Mouse (Mus musculus): ENCODE measurements around the gene Triap1.
A peak's percentile ranks its signal among the peaks of the same experiment; 100 is the strongest.
"Not testable (repeated sequence)": the region's sequence is repeated elsewhere in the genome, so short reads cannot be mapped to it uniquely, and the experiment has no call there.

Triap1 gene

DNA sequence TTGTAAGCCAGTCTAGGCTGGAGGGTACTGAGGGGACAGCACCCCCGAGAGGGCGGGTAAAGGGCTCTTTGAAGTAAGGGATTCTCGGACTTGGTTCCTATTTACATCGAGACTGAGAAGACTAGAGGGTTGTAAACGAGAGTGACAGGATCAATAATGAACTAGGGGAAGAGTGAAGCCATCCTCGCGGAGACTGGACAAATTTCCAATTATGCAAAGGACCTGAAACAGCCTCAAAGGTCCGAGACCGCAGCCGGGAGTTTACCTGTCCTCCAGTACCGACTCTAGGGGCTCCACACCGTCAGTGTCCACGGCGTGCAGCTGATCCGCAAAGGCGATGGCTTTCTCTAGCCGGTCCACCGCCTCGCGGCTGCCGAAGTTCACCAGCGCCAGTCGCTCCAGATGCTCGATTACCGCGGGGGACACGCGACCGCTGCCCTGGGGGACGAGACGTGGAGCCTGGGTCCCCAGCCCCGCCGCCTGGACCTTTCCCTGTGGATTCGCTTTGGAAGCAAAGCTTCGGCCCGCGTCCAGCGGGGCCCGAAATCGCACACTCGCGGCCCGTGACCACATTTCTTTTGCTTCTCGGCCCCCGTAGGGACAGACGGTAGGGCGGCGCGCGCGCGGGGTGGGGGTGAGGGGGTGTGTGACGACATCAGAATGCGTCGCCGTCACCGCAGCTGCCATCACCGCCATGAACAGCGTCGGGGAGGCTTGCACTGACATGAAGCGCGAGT lies at the start of gene Triap1, which contains the start of gene Gatc:
Triap1 (plus strand) TSS at position 649 of the 737 bp plus-strand sequence.
Gatc (minus strand) TSS at position 602 of the 737 bp plus-strand sequence.
- DNase-seq (ENCODE audit: low spot score in 2 of 2), result peak; percentile 59 to 87

DNA sequence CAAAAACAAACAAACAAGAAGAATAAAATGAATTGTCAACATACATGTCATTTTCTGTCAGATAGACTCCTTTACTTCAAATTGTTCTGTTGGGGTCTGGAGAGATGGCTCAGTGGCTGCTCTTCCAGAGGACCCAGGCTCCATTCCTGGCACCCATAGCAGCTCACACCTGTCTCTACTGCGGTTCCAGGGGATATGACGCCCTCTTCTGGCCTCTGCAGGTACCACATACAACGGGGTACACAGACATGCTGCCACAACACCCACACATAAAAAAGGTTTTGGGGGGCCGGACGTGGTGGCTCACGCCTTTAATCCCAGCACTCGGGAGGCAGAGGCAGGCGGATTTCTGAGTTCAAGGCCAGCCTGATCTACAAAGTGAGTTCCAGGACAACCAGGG lies 46.9 kb upstream of the Triap1 start:
- DNase-seq (ENCODE audit: low spot score in 2 of 2), result no peak

DNA sequence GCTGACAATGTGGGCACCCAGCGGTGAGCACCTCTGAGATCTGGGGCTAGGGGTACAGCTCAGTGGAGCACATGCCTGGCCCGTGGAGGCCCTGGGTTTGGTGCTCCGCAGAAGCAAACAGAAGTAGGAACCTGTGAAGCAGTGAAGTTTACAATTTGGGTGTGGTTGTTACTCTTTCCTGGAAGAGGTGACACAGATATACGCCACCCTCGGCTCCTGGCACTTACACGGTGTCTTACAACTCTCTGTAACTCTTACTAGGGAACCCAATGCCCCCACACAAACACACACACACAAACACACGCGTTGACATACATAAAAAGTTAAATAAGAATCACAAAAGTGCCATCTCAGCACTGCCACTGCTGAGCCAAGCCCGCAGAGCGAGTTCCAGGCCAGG lies 44.7 kb upstream of the Triap1 start:
- no peak for DNase-seq (ENCODE audit: low spot score in 2 of 2)

DNA sequence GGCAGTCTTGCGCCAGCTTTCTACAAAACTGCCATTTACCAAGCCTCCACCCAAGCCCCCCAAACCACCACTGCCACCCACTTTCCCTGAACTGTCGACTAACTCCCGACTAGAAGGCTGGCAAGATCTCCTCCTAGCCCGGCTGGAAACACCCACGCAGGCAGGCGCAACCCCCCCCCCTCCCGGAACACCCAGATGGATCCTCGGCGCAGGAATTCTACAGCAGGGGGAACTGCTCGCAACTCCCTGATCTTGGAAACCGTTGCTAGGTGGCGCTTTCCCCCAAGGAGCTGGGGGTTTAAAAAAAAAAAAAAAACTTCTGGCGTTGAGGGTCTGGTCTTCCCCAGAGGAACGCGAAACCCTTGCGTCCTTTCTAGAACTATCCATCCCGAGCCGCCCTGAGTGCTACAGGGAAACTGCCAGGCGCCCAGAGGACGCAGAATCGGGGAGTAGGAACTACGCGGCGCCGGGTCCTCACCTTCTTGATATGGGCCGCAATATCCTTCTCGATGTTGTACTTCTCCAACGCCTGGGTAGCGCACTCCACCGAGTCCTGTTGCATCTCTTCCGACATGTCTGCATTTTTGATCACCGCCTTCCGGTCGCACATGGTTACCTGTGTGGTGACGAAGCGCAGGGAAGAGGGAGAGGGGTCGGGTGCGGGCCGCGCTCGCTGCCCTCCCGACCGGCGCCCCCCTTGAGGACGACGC lies 40.8 kb upstream of the Triap1 start:
- DNase-seq (ENCODE audit: low spot score in 2 of 2), result peak in 1 of 2 experiments; percentile 59

DNA sequence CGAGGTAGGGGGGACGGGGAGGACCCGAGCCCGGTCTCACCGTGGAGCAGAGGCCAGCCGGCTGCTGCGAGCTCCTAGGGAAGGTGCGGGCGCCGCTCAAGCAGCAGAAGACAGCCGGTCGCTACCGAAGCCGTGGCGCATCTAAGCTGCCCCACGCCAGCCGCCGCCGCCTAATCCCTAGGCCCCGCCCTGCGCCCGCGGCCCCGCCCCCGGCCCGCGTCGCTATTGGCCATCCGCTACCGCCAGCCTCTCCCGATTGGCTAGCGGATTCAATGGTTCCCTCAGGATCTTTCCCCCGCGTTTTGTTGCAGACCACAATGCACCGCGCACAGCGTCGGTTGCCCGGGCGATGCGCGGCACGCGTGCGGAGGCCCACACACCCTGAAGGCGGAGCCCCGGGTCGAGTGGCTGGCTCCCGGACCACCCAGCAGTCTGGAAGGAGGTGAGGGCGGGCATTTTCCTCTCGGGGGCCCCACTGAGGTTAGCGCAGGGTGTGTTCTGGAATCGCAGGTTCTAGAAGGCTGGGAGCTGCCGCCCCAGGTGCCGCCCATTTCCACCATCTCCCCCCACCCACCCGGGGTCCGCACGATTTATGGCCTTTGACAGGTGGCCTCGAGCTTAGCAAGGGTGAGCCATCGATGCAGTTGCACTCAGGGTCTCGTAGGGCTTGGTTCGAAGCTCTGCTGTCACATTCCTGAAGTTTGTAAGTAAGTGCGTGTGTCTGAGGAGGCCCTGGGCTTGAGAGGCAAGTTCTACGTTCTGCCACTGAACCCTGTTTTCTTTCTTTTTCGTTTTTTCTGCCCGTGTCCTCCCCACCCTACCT lies 40.0 kb upstream of the Triap1 start, which contains the start of gene Dynll1:
Dynll1 (minus strand) TSS at position 208 of the 823 bp plus-strand sequence.
- peak; percentile 95 to 99 for DNase-seq (ENCODE audit: low spot score in 2 of 2)

DNA sequence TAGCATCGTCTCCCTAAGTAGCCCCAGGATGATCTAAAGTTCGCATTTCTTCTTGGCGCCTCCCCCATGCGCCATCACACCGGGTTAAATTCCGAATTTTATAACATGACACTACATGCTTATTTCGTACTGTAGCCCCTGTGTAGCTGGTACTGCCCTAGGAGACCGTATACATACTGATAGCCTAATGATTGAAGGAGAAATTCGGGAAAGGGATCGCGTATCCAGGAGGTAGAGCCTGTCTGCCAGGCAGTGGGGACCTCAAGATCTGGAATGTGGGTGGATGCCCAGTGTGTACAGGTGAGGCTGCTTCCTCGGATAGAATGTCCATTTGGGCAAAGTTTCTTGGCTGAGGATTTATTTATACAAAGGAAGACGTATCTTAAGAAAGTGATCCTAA lies 39.4 kb upstream of the Triap1 start:
- DNase-seq (ENCODE audit: low spot score in 2 of 2), result no peak

DNA sequence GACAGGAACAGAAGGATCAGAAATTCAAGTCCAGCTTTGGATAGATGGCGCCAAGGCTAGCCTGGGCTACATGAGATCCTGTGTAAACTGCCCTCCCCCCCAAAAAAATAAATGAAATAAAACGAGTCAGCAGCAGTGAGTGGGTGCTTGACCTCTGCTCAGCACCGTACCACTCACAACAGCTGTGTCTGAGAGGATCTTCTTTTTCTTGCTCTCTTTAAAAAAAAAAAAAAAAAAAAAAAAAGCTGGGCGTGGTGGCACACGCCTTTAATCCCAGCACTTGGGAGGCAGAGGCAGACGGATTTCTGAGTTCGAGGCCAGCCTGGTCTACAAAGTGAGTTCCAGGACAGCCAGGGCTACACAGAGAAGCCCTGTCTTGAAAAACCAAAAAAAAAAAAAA lies 38.8 kb upstream of the Triap1 start:
- not testable (repeated sequence) for DNase-seq (ENCODE audit: low spot score in 2 of 2)

DNA sequence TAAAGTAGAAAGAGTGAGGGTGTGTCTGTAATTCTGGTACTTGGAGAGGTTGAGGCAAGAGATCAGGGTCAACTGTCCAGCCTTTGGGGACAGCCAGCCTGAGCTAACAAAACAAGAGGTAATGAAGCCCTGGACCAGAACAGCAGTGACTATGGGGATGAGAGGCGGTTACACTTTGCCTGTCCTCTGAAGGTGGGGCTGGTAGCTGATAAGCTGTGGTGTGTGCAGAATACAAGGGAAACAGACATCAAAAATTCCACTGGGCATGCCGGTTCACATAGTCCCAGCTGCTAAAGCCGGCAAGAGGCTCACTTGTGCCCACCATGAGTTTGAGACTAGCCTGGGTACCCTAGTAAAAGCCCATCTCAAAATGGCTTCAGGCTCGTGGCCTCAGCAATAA lies 28.7 kb upstream of the Triap1 start:
- no peak for DNase-seq (ENCODE audit: low spot score in 2 of 2)

DNA sequence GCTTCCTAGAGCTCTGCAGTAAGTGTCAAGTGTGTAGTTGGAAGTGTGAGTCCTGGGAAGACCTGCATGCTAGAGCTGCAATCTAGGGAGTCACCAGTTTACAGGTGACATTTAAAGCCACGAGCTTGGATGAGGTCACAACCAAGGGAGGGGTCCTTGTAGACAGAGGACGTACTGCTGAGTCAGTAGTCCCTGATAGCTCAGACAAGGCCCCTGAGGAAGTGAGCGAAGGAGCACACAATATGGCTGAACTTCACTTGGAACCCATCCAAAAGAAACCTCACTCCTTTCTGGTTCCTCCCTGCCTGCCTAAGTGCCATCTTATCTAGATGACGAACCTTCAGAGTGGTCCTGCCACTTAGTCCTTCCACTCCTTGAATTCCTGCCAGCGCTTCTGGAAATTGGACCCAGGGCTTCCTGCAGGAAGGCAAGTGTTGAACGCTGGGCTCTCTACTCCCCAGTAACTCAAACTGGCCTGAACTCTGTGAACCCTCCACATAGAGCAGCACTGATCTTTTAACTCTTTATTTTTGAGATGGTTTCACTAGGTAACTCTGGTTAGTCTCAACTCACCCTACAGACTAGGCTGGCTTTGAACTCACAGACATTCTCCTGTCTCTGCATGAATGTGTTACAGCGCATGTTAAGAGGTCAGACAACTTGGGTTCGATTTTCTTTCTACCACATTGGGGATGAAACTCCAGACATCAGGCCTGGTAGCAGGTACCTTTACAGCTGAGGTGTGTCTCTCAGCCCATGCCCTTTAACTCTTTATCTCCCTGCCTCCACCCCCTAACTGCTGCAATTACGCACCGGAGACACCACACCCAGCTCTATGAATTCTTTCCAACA lies 28.0 kb upstream of the Triap1 start:
- no peak for DNase-seq (ENCODE audit: low spot score in 2 of 2)

DNA sequence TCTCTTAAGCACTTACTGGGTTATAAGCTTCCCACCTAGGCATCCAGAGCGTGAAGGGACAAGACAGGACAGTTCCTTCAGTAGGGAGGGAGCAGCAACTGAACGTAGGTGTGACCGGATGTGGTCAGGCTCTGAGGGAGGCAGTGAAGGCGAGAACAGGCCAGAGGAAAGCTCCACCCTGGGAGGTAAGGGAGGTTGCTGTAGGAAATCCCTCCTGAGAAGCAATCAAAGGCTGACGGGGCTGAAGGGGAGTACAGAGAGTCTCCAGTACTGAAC lies 27.4 kb upstream of the Triap1 start:
- DNase-seq (ENCODE audit: low spot score in 2 of 2), result no peak

DNA sequence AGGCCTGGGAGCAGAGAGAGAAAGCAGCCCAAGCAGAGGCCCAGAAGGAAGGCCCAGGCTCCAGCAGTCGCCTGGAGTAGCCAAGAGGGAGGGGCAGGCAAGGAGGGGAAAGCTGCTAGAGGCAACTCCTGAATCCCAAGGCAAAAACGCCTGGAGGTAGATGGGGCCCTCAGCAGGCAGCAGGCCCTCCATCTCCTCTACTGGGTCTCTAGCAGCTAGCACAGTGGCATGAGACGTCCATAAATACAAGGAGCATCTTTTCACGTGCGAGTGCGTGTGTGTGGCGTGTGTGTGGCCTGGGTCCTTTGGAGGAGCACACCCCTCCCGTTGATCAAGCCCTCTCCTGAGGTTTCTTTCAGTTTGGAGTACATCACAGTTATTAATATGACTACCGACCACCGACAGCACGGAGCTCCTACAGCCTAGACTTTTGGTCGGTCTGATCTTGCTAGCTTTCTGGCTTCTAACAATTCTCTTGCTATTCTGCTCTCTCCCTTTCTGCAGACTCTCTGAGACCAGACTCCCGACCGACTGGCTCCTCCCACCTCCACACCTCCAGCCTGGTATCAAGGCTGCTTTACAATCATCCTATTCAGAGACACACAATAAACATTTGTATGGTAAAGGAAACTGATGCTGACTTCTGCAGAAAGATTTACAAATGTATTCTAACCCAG lies 23.9 kb upstream of the Triap1 start:
- DNase-seq (ENCODE audit: low spot score in 2 of 2), result no peak

DNA sequence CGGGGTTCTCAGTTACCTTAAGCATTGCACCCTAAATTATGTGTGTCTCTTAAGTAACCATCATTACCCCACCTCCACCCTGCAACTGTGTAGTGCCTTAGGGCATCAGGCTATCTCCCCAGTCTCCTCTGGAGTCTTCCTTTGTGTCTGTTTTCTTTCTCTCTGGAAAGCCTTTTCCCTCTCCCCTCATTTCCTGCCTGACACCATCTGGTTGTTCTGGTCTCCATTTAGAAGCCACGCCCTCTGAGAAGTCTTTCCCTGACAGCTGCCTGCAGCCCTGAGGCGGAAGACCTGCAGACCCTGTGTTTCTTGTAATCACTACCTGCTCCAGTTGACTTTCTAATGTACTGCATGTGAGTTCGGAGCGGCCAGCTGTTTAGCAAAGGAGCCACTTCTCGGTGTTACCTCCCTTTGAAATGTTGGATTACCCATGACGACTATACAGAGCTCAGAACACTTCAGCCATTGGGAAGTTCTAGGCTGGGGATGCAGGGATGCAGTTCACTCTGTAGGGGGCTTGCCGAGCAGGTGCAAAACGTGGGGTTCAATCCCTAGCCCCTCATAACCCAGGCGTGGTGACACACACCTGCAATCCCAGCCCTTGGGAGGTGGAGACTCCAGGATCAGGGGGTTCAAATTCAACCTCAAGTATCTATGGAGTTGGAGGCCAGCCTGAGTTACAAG lies 23.2 kb upstream of the Triap1 start:
- no peak for DNase-seq (ENCODE audit: low spot score in 2 of 2)

DNA sequence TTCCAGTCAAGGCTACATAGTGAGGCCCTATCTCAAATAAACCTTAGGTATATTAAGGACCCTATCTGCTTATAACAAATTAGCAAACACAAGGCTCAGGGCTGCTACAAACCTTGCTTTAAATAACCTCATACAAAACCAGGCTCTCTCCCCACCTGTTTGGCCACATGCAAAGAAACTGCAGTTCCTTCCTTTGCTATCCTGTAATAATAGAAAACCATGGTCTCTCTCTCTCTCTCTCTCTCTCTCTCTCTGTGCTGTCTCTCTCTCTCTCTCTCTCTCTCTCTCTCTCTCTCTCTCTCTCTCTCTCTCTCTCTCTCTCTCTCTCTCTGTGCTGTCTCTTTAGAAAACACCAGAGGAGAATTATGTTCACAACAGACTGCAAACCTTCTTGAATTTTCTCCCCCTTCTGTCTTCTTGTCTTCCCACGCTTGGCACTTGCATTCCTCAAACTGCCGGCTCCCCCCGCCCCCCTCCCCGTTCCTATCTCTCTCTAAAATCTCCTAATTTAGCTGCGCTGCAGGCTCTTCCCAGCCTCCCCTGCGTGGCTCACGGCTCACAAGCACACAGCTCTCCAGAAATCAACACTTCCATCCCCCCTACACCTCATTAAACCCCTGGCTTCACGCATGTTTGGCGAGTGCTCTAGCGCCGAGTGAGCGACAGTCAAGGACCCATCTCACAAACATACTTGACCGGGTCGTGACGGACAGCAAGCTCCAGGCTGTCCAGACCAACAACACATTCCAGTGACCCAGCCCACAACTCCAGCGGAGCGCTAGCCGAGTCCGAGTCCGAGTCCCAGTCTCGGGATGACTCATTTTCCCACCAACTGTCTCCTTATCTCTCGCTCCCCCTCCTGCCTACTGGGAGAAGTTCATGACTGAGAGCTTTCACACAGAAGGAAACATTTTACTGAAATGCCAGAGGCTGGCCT lies 21.8 kb upstream of the Triap1 start:
- peak; percentile 69 to 86 for DNase-seq (ENCODE audit: low spot score in 2 of 2)

DNA sequence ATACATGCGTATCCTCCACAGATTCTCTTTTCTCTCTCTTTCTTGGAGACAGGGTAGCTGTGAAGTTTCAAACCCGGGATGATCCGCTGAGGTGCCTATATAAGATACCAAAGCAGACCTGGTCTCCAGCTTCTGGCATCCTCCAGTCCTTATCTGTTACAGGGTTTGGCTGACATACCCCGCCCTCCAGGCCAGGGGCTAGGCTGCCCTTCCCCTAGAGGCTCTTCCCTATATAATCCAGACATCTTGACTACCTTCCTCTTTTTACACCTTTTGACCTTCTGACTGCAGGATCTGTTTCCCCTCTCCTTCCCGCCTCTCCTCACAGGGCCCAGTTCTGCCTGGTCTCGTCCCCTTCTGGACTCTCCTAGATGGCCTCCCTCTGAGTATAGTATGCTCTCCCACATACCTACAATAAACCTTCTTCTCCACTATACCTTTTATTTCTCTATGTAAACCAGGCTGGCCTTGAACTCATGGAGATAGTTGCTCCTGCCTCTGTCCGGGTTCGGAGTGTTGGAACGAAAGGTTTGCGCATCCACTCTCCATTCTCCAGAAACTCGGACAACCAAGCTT lies 14.7 kb upstream of the Triap1 start:
- DNase-seq (ENCODE audit: low spot score in 2 of 2), result no peak

DNA sequence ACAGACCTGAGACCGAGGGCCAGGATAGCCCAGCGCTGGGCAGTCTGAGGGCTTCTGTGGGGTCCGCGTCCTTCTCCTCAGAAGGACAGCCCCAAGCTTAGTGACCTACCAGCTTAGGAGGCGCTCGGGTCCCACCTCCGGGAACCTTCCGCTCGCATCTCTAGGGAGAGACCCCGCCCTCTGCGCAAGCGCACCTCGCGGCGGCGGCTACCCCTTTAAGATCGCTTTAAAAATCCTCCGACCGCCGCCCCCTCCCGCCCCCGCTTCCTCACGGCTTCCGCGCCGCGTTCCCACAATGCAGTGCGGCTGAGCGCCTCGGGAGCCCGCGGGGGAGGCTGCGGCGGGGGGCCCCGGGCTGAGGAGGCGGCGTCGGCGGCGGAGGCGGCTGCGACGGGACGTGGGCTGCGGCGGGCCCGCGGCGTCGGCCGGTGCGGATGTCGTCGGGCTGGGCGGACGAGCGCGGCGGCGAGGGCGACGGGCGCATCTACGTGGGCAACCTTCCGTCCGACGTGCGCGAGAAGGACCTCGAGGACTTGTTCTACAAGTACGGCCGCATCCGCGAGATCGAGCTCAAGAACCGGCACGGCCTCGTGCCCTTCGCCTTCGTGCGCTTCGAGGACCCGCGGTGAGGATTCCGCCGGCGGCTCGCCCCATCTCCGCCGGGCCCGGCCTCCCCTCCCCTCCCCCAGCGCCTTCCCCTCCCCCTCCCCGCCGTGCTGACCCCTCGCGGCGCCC lies 14.0 kb upstream of the Triap1 start, which contains the start of gene Srsf9:
Srsf9 (plus strand) TSS at position 303 of the 735 bp plus-strand sequence.
- peak; percentile 83 to 94 for DNase-seq (ENCODE audit: low spot score in 2 of 2)

DNA sequence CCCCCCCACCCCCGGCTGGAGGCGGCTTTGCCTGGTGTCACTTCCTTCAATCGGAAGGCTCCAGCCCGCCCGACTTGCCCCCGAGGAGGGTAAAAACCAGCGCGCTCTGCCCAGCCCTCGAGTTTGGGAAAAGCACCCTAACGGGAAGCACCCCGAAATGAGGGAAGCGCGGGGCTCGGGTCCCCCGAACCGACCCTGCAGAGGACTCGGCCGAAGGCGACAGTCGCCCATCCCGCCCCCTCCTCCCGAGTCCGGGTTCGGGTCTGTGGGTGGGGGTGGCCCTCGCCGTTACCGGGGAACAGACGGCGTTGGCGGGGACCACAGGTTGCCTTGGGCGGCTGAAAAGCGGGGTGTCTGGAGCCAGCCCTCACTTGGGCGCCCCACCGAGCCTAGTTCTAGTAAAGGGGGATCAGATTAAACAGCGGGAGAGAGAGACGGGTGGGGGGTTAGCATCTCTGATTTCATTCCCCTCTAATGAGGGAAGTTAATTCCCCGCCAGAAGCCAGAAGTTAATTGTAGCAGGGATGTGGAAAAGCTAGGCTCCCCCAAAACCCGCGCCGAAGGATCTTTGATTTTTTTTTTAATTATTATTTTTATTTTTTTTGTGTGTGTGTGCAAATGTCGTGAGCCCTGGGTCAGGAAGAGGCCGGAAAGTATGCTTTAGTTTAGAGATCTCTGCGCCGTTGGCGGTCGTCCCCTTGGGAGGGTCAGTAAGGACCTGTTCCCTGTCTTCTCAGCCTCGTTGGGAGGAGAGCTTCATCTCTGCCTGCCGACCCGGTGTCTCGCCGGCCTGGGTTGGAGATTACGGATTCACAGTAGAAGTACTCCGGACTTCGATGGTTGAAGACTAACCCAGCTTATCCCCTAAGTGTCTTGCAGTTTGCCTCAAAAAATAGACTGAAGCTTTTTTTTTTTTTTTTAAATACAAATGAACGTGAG lies 13.1 kb upstream of the Triap1 start:
- DNase-seq (ENCODE audit: low spot score in 2 of 2), result no peak

DNA sequence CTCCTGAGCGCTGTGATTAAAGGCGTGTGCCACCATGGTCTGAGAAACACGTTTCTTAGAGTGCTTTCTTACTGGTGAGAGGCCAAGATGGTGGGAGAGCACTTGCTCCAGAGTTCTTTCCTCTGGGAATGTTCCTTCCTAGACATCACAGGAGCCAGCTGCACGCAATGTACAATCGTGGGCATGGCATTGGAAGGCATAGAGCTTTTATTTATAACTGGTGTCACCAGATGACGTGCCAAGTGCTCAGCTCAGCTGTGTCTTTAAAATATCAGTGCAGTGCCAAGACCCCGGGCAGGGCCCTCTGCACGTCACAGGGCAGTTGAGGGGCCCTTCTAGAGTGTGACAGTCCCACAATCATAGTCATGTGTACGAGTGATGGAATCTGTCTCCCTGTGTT lies 10.1 kb upstream of the Triap1 start:
- DNase-seq (ENCODE audit: low spot score in 2 of 2), result no peak

Measured in left cerebral cortex, adult 9 months (tissue).